Mouse (Mus musculus) ES-E14 (cell line): ENCODE data around the gene Pex26. TPM values are rescaled to one million over a fixed set of nuclear protein-coding genes. Genes with fewer than 3 reads are reported as not detected.

Source experiments
- DNase-seq: peaks from one replicate; pipeline ENCODE4 v3.0.0-alpha.2; 2013; ENCODE audit warnings: low read depth, low spot score
- H3K27ac ChIP-seq: 2 replicates; pipeline ENCODE4 v1.5.1; 2012; ENCODE audit warnings: low read depth, mild to moderate bottlenecking, low read length, moderate library complexity, mixed read lengths; ENCODE audit not compliant: poor library complexity, insufficient read depth, severe bottlenecking
- H3K36me3 ChIP-seq: 2 replicates; pipeline ENCODE4 v1.6.1; 2012; ENCODE audit warnings: mild to moderate bottlenecking, low read length, moderate library complexity, mixed read lengths; ENCODE audit not compliant: control insufficient read depth, poor library complexity, insufficient read depth, severe bottlenecking
- H3K4me1 ChIP-seq, 2 experiments: fragments of 150-350 bp in 1 of 2; sonication (generic) in 1 of 2; 2 replicates each; pipeline ENCODE4 v1.6.1; 2012; ENCODE audit warnings: low read length in 2 of 2, mild to moderate bottlenecking in 1 of 2, mixed read lengths in 1 of 2; ENCODE audit not compliant: control insufficient read depth in 2 of 2, insufficient read depth in 2 of 2, poor library complexity in 1 of 2
- H3K4me3 ChIP-seq, 2 experiments: fragments of 150-350 bp in 1 of 2; sonication (generic) in 1 of 2; 2 replicates each; pipeline ENCODE4 v1.5.1; 2012; ENCODE audit warnings: low read length in 2 of 2, low read depth in 1 of 2, mild to moderate bottlenecking in 1 of 2, mixed read lengths in 1 of 2; ENCODE audit not compliant: insufficient read depth in 1 of 2, poor library complexity in 1 of 2, severe bottlenecking in 1 of 2
- H3K9ac ChIP-seq: 2 replicates; pipeline ENCODE4 v1.6.1; 2012; ENCODE audit warnings: low read depth, mild to moderate bottlenecking, low read length, mixed read lengths; ENCODE audit not compliant: poor library complexity, insufficient read depth, severe bottlenecking
- H3K9me3 ChIP-seq: fragments of 150-350 bp; sonication (generic); 2 replicates; pipeline ENCODE4 v1.6.1; 2012; ENCODE audit warnings: low read depth, mild to moderate bottlenecking, low read length; ENCODE audit not compliant: control insufficient read depth, insufficient read depth
- CHD2 ChIP-seq: IDR thresholded peaks from 2 replicates; pipeline ENCODE4 v1.6.1; 2014; ENCODE audit warnings: mild to moderate bottlenecking, low read depth, low read length, inconsistent platforms
- HCFC1 ChIP-seq: IDR thresholded peaks from 2 replicates; pipeline ENCODE4 v1.6.1; 2012; ENCODE audit warnings: low read length, inconsistent platforms, borderline replicate concordance; ENCODE audit not compliant: insufficient read depth
- MAFK ChIP-seq: IDR thresholded peaks from 2 replicates; pipeline ENCODE4 v1.6.1; 2014; ENCODE audit warnings: mild to moderate bottlenecking, low read depth, low read length, inconsistent platforms; ENCODE audit not compliant: insufficient read depth
- ZC3H11A ChIP-seq: IDR thresholded peaks from 2 replicates; pipeline ENCODE4 v1.6.1; 2012; ENCODE audit warnings: low read depth, mild to moderate bottlenecking, inconsistent platforms, low read length, borderline replicate concordance
- ZNF384 ChIP-seq: IDR thresholded peaks from 2 replicates; pipeline ENCODE4 v1.6.1; 2012; ENCODE audit warnings: low read depth, low read length, inconsistent platforms
- in situ Hi-C, 2 experiments: fragments of 600-800 bp; cut with MboI; formaldehyde crosslinking; loops; one replicate each; pipeline ENCODE4 v1.15.1; 2025; ENCODE audit warnings: low sequenced_read_pairs in 2 of 2, inconsistent platforms in 1 of 2; ENCODE audit not compliant: unreplicated experiment in 2 of 2
- total RNA-seq: library from RNA; depleted of rRNA; stranded (reverse); fragments of 300-350 nt; gene quantifications from 2 replicates; pipeline ENCODE4 v1.2.3, GENCODE M21; 2012

Gene Pex26
- total RNA-seq, 1 experiment: 6.6 TPM

DNA sequence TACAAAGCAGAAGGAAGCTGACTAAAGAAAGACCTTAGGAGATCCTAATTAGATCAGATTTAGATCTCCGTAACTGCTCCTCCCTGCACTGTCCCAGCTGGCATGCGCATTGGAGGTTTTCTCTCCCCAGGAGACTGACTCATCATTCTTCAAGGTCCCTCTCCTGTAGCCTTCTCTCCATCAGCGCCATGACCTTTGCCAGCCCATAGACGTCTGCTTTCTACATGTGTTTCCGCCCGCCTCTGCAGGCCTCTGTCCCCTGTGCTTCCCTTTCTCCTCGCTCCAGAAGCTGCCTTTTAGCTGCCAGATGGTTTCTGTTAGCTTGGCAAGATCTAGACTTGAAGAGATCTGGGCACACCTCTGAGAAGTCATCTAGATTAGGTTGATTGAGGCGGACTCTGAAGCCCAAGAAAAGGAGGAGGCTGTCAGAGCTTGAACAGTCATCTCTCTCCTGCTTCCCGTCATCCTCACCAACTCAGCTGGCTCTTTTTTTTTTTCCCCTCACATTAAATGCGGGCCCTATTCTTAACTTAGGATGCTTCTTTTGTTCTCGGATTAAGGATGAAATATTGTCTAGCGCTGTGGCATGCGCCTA lies 38.4 kb upstream of the Pex26 start:
- no peak overlapping the region for H3K27ac ChIP-seq
- no peak for DNase-seq
- H3K9ac ChIP-seq: no peak overlapping the region
- H3K4me1 ChIP-seq: peaks cover 0 to 10% of the 10 kb centered on the region in 2 experiments; a peak in 1 of 4 replicates
- H3K4me3 ChIP-seq: no peak overlapping the region
- no peaks in the 10 kb centered on the region for H3K36me3 ChIP-seq
- H3K9me3 ChIP-seq: no peaks in the 10 kb centered on the region
- TF ChIP-seq HCFC1 (no peak), ZC3H11A (no peak), ZNF384 (no peak), MAFK (no peak), CHD2 (no peak)
- in situ Hi-C loops: no loop called here

DNA sequence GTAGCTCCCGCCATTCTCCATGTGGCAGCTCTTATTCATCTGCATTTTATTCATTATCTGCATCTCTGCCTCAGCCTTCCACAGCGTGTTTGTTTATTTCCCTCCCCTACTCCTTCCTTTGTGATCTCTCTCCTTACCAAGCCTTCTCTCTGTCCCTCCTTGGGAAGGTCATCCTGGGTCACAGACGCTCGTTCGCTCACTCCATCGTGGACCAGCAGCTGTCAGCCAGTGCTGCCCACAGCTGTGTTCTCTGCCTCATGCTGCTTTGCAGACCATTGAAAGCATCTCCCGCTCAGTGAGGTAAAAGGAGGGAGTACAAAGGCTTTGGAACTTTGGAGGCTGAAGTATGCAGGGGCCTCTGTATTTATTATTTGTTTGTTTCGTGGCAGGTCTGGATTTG lies 37.6 kb upstream of the Pex26 start:
- DNase-seq: no peak

DNA sequence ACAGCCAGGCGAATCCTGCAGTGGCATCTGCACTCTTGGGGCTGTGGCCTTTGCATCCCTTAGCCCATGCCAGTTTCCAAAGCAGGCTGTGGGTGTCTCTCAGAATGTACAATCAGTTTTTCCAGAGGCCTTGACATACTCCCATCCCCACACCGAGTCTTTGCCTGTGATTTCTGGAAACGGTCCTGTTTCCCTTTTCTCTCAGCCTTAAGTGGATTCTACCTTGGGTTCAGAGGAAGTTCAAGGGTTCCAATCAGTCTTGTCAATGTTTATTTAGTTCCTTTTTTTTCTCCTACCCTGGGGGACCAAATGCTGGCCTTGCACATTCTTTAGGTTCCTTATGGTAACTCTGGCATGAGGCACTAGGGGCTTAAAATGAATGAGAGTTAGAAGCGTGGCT lies 36.7 kb upstream of the Pex26 start:
- H3K9me3 ChIP-seq: no peaks in the 10 kb centered on the region
- in situ Hi-C loops: no loop called here
- no peak for DNase-seq
- TF ChIP-seq CHD2 (no peak), ZNF384 (no peak), HCFC1 (no peak), MAFK (no peak), ZC3H11A (no peak)
- H3K4me1 ChIP-seq: peaks cover 0 to 4% of the 10 kb centered on the region in 2 experiments; a peak in 1 of 4 replicates
- H3K36me3 ChIP-seq: no peaks in the 10 kb centered on the region
- no peak overlapping the region for H3K27ac ChIP-seq
- no peak overlapping the region for H3K4me3 ChIP-seq
- H3K9ac ChIP-seq: no peak overlapping the region

More for the DNA sequence above, 37.6 kb upstream of the Pex26 start:
- peaks cover 0 to 10% of the 10 kb centered on the region in 2 experiments; a peak in 1 of 4 replicates for H3K4me1 ChIP-seq
- H3K27ac ChIP-seq: no peak overlapping the region
- no peak overlapping the region for H3K9ac ChIP-seq
- no peaks in the 10 kb centered on the region for H3K9me3 ChIP-seq
- in situ Hi-C loops: no loop called here
- H3K4me3 ChIP-seq: no peak overlapping the region
- no peaks in the 10 kb centered on the region for H3K36me3 ChIP-seq
- TF ChIP-seq CHD2 (no peak), MAFK (no peak), HCFC1 (no peak), ZC3H11A (no peak), ZNF384 (no peak)

DNA sequence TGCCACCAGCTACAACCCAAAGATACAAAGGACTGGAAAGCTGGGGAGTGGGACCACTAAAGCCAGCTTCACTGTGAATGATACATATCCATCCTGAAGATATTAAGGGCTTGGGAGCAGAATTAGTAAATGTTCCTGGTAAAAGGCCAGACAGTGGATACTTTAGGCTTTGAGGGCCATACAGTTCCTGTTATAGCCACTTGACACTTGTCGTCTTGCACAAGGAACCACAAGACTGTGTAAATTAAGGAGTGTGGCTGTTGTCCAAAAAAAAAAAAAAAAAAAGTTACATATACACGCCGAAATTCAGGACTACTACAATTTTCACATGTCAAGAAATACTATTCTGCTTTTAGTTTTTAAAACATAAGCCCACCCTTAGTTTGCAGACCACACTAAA lies 35.1 kb upstream of the Pex26 start:
- Histone ChIP-seq H3K9ac (no peak overlapping the region), H3K4me3 (no peak overlapping the region), H3K4me1 (peaks cover 0 to 4% of the 10 kb centered on the region in 2 experiments; a peak in 1 of 4 replicates), H3K9me3 (no peaks in the 10 kb centered on the region), H3K27ac (no peak overlapping the region), H3K36me3 (no peaks in the 10 kb centered on the region)
- TF ChIP-seq MAFK (no peak), ZC3H11A (no peak), HCFC1 (no peak), CHD2 (no peak), ZNF384 (no peak)
- in situ Hi-C loops: no loop called here
- DNase-seq: no peak

DNA sequence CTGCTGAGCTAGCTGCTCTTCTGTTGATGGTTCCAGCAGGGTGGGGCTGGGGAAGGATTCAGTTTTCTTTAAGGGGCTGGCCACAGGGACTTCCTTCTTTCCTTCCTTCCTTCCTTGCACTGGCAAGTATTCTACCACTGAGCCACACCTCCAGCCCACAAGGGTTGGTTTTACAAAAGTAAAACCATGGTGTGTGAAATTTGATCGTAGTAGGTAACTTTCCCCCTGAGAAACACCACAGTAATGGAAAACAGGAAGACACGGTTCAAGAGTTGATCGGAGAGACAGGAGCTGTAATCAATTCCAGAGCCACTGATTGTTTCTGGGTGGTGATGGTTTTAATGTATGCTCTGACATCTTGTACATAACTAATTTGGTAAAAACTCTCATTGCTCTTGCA lies 34.0 kb upstream of the Pex26 start:
- no peak overlapping the region for H3K27ac ChIP-seq

More for the DNA sequence above, 34.0 kb upstream of the Pex26 start:
- in situ Hi-C loops: no loop called here
- Histone ChIP-seq H3K9me3 (no peaks in the 10 kb centered on the region), H3K4me3 (no peak overlapping the region), H3K9ac (no peak overlapping the region), H3K4me1 (peaks cover 0 to 4% of the 10 kb centered on the region in 2 experiments; a peak in 1 of 4 replicates), H3K36me3 (no peaks in the 10 kb centered on the region; the same call in 1 of the 2 replicates)
- no peak for DNase-seq
- TF ChIP-seq HCFC1: no peak
- TF ChIP-seq MAFK: no peak
- no peak for TF ChIP-seq ZNF384
- TF ChIP-seq ZC3H11A: no peak
- TF ChIP-seq CHD2: no peak
